Mouse (Mus musculus) ZHBTc4 (cell line): ENCODE measurements around the gene Armc9.

ENCODE experiments used
- DNase-seq: peaks from one replicate; pipeline ENCODE4 v3.0.0-alpha.2; 2011; ENCODE audit warnings: low read depth, low spot score

Gene Armc9

DNA sequence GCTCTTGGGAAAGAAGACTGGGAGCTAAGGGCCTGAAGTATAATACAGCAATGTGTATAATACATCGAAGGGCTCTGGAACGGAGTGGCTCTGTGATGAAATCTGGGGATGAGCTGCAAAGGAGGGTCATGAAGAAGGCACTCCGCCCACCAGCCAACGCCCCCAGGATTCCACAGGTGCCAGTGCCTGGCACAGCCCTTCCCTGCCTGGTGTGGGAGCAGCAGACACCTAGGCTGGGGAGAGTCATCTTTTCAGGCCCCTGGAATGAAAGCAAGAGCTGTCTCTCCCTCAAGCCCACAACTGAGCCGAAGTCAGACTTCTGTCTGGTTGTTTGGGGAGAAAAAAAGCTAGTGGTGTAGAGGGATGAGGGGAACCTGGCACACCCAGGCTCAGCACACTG, 122.5 kb downstream of the Armc9 start:
- DNase-seq: no peak

DNA sequence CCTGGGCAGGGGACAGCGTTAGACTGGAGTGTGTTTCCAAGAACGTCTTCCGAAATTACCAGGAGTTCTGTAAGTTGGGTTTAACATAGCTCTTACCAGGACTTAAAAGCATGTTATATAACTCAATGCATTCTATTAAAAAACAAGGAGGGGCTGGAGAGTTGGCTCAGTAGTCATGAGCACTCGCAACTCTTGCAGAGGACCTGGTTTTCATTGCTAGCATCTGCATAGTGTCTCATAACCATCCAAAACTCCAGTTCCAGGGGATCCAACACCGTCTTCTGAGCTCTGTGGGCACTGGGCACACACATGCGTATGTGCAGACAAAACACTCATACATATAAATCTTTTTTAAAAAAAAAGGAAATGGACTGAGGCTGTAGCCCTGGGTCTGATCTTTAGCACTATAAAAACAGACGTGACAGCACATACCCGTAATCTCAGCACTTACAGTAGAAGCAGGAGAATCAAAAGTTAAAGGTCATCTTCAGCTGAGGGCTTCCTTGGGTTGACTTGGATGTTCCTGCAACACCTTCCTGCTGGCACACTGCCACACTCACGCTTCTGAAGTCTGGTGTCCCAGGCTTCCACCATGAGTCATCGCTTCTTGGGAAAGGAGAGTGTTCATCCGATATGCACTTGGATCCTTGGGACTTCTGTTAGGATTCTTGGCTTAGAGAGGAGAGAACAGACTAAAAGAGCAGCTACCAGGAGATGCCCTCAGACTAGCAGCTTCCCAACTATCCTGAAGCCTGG, 127.4 kb downstream of the Armc9 start:
- no peak for DNase-seq

DNA sequence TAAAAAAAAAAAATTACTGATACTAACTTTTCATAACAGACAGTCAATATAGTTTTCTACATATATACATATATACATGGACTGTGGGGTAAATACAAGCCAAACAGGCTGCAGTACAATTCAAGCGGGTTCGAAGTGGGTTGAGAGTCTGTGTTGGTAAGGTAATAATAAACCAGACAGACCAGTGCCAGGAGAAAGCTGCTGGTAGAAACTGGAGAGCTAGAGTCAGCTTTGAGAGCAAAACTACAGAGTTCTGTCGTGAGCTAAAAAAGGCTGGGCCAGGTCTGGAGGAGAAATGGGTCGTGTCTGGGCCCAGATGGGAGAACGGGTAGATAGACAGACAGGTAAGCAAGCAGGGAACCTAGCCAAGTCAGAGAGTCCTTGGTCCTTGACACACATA, 129.5 kb downstream of the Armc9 start:
- DNase-seq: no peak

DNA sequence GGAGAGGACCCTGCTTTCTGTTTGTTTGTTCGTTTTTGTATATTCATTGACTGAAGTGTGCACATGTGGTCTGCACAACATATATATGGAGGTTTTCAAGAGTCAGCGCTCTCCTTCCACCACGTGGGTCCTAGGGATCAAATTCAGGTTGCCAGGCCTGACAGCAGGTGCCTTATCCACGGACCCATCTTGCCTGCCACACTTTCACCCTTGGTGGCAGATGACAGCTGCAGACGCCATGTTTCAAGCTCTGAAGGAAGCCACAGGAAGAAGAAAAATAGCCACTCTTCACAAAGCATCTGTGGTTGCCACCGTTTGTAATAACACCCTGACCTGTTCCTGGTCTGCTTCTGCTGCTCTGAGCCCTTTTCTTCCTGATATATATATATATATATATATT, 130.7 kb downstream of the Armc9 start:
- DNase-seq: no peak

DNA sequence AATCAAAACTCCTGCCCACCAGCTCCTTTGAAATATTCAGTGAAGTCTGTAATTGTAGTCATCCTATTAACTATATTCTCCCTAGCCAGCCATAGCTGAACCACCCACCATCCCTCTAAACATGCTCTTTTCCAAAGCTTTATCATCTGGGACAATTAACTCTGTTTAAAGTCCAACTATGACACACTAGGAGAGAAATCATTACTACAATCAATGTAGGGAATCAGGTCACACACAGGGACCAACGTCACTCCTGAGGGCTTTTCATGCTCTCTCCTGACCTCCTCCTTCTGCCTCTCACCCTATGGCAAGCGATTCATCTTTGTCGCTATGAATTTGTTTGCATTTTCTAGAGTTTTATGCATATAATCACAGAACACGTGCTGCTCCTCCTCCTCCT, 132.9 kb downstream of the Armc9 start:
- no peak for DNase-seq

DNA sequence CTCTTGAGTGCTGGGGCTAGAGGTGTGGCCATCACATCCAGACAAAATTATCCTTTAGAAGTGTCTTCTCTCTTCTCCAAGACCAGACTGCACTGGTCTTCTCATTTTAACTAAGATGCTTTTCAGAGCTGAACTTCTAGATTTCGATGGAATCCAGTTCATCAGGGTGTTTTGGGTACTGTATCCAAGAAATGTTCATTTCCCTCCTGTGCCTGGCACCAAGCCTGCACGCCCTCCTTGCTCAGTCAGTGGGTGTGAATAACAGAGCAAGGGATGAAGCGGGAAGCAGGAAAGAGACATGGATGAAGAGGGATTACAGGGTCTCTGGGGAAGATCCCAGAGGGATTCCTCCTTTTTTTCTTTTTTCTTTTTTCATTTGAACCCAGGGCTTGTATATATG, 135.9 kb downstream of the Armc9 start:
- DNase-seq: no peak

DNA sequence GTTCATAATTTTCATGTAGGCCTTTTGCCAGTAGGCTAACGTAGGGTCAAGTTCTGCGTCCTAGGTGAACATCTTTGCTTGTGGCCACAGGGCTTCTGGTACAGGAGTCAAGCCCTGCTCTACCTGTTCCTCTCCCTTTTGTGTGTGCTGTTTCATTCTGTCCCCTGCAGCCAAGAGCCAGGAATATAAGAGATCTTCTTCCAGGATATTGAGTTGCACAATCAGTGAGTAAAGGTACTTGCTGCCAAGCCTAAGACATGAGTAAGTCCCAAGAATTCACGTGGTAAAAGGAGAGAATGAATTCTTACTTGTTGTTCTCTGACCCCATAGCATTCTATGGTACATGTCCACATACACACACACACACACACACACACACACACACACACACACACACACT, 138.5 kb downstream of the Armc9 start:
- DNase-seq: no peak

DNA sequence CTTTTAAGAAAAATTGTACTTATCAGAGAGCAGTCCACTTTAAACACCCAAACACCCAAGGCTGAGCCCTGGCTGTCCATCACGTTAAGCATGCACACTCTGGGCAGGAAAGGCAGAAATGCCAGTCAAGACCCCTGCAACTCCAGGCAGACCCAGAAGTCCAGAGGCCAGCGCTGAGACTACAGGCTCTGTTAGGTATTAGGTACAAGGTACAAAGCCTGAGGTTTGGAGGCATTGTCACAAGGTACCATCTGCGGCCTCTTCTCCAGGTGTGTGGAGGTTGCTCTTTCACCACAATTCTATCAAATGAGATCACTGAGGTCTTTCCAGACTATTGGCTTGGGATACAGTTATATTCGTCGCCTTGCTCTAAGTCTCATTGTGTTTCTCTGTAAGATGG, 139.3 kb downstream of the Armc9 start:
- DNase-seq: no peak

DNA sequence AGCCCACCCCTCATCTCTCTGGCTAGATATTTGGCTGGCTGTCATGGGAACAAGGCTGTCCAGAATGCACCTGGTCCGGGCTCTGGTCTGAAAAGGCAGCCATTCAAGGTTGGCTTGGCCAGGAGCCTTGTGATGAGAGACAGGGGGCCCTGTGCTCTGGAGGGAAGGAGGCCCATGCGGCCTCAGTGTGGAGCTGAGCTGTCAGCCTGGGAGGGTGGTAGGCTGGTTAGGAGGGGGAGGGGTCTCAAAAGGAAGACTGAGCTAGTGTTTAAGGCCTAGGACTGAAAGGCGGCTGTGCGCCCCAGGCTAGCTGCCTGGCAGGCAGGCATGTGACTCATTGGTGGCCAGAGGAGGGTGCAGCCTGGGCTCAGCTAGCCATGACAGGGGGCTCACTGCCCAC, 139.9 kb downstream of the Armc9 start:
- DNase-seq: peak; percentile 74

DNA sequence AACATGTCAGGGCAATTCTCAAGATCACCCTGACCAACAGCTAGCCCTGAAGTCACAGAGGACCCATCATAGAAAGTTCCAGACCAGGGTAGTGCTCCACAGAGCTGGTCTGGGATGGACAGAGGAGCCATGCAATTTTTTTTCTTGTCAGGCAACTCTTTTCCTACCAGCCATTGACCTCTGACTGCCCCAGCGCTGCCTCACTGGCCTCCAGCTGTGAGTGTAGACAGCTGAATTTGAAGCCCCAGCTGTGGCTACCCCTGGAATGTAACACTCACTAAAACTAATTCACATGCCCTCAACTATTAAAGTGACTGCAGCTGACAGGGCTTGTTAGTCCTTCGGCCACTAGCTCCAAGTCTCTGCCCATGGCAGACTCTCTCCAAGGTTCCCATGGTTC, 145.5 kb downstream of the Armc9 start:
- DNase-seq: peak; percentile 75

DNA sequence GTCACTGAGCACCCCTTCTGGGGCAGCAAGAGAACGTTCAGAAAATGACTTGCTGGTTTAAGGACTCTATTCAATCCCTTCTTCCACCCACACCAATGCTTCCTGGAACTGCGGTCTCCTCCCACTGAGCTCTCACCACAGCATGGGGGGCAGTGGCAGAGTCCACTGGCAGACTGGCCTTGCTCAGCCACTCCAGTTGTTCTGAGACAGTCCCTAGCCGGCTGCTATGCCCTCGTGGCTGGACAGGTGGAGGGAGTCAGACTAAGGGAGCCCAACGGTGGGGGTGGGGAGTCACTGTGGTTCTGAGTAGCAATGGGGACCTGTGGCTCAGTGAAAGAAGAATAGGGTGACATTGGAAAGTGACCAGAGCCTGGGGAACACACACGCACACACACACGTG, 146.2 kb downstream of the Armc9 start:
- no peak for DNase-seq

DNA sequence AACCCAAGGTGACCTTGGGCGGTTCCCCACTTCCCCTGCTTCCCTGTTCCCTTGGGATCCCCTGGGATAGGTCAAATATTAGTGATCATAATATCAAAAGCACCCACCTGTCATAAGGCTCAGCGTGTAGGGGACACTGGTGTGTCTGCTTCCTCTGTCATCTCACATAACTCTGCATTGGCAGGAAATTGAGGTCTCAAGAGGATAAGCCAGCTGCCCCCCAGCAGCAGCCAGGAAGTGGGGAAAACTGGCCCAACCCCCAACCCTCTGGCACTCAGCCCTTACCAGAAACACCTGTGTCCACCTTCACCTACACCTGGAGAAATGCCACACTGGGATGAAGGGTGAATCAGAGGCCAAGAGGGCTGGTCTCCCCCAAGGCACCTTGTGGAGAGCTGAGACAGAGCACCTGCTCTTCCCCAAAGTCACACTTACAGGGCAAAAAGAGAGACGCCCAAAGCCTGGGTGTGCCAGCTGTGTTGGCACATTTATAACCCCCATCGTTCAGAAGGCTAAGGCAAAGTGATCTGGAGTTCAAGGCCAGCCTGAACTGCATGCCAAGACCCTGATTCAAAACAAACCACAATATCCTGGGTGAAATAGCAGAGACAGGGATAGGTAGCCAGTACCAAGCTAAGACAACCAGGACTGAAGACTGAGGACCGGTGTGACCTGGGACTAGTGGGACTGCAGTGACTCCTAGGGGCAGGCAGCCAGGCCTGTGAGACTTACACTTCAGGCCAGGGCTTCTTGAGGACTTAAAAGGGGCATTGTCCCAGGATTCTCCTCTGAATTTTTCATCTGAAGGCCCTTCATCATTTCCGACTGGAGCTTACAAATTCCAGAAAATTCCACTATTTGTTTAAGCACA, 146.9 kb downstream of the Armc9 start:
- DNase-seq: no peak

DNA sequence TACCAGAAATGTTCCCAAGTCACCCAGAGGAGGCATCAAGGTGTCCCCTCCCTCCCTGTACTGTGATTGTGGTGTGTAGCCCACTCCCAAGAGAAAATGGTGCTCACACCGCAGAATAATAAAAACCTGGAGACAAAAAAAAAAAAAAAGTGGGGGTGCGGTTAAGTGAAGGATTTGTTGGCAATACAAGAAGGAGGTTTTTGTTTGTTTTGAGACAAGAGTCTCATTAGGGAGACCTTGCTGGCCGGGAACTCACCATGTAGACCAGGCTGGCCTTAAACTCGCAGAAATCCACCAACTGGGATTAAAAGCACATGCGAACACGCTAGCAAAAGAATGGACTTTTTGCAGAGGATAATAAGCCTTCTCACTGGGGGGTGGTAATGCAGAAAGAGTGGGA, 148.0 kb downstream of the Armc9 start, which contains the start of gene B3gnt7:
TSS of gene B3gnt7 (plus strand) at position 301 of the 400 bp plus-strand sequence.
- no peak for DNase-seq

DNA sequence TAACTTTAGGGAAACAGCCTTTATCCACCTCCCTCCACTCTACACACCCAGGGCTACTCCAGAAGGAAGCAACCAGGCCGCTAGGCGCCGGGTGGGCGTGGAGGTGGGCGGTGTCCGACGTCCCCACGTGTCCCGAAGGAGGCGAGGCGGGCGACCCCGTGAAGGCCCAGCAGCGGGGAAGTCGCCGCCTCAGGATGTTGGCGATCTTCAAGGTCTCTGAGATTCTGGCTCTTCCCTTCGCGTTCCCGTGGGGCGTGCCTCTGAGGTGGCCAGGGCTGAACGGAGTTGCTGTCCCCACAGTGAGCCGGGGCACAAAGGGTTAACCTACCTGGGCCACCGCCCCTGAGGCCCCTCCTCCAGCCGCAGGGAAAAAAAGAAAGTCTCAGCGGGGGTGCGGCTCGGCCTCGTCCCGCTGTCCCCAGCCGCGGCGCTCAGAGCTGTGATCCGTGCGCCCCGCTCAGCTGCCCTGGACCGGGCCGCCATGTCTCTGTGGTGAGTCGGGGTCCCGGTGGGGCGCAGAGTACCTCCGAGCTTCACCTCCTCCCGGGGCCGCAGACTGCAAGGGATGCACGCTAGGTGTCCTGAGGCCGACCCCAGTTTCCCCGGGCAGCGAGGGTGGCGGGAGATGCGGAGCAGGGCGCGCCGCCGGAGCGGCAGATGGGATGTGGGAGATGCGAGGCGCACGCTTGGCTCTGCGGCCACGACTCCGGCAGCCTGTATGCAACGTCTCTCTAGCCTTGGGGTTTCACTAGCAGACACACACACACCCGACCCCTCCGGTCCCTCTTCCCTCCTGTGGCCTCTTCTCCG, 148.7 kb downstream of the Armc9 start:
- DNase-seq: peak; percentile 96

DNA sequence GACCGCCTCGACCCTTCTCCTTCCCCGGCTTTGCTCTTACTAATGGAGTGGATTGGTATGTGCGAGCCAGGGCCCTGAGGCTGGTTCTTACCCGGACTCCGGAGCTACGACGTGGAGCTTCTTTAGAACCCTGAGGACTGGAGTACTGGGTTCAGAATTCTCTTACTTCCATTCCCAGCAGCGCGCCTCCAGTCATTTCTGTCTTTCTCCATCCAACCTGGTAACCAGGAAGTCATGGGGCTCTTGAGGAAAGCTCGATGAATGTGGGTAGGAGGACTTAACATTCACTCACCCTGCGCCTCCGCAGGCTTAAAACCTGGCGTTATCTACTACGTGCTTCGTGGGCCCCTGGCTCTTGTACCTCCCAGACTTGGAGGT, 149.3 kb downstream of the Armc9 start:
- peak; percentile 46 for DNase-seq

DNA sequence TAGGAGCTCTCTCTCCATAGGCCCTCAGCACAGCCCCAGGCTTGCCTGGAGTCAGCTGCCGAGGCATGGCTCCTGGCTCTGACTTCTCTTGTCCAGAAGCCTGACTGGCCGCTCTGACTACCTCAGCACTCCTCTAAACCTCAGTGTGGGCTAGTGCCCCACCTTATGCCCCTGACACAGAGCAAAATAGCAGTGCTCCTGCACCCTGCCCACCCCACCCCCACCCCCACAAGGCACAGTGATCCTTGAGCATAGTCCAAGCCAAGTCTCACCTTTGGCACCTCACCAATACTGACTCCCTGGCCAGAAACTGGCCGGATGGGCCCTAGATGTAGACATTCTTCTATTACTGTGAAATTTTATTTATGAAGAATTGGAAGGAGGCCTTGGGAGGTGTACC, 152.1 kb downstream of the Armc9 start:
- DNase-seq: no peak

DNA sequence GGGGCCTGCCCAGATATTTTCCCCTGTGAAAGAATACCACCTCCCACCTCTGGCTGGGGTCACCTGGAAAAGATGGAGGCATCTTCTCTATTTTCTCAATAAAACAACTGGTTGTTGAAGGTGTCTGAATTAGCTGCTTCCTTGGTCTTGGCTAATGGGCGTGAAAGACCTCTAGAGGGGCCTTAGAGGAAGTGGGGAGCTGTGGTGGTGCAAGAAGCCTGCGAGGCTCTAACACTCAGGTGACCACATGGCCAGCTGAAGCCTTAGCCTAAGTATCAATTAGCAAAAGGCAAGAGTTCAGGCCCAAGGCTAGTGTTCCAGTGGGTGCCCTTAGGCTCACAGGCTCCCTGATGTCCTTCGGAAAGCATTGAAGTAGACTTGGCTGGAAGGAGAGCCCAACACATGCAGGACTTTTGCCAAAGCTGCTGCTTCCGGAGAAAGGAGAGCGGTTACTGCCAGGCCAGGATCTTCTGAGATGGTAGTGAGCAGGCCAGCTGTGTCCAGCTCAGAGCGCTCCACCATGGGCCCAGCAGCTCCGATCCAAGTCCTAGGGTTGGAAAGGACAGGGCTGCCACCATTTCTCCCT, 152.7 kb downstream of the Armc9 start:
- no peak for DNase-seq

DNA sequence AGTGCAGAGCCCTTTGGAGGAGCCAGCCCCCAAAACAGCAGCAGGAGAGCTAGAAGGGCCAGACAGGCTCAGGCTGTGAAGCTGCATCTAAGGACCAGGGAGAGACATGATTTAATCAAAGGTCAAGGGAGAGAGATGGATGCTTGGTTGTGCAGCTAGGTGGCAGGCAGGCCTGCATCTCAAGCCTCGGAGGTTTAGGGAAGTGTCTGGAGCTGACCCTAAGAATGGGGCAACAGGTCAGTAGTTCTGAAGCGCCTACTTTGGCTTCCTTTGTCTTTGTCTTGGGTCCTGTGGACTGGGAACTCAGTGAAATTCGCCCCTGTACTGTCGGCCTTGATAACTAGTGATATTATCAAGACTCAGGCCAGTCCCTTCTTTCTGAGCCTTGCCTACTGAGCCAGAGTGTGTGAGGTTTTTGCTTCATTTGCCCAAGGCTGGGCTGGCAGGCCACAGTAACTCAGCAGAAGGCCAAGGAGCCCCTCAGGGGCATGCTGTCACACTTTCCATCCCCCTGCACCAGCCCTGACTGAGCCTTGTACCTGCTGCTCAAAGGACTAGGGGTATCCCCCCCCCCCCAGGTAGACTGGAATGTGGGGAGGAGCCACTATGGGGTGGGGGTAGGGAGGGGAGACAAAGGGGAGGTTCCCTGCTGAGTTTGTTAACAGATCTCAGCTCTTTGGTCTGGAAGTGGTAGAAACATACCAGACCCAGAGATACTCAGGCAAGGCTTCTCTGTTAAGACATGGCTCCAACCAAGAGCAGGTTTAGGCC, 153.5 kb downstream of the Armc9 start:
- peak; percentile 87 for DNase-seq

DNA sequence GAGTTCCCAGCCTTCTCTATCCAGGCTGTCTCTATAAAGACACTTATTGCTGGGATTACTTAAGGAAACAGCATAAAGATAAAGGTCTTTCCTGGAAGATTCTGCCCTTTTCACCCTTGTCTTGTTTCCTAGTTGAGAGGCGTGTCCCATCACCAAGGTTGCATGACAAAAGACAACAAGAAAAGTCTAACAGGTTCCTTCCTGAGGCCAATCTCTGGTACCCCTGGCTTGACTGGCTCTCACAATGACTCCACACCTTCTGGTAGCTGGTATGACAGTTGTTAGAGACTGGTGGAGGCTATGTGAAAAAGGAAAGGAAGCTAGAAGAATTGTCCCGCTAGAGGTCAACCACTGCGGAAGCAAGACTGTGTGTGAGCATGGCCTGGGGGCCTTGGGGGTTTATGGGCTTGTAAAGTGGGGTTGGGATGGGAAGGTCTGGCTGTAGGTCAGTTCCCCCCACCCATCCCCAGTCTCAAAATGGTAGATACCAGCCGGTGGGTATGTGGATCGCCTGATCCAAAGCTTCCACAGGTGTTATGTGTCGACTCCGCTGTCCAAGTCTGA, 154.8 kb downstream of the Armc9 start:
- DNase-seq: peak; percentile 96

DNA sequence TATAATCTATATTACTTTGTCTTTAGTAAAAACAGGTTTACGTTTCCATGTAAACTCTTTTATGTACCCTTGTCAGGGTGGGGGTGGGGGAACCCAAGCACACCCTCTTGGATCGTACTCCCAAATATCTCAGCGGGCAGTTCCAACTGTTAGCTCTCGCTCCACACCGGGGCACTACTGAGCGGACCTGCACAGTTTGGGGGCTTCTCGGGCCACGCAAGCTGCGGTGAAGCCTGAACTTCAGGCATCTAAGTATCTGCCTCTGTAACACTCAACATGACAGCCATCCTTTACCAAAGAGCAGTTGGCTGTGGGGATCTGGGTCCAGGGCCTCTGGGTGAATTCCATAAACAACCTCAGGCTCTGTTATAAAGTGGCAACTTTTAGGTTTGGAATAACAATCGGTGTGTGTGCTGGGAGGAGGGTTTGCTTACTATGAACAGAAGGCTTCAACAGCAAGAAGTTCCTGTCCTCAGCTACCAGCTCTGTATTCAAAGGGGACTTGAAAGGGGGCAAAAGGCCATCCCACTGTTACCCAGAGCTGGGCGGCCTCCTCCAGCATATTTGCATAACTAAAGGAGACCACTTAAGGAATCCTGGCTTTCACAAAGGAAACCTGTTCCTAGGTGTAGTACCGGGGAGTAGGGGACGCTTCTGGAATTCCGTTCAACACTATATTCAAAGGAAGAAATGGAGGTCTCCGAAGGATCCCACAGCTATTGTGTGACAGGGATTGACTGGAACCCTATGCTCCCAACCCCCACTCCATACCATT, 156.1 kb downstream of the Armc9 start:
- peak; percentile 98 for DNase-seq
